Mouse (Mus musculus): ENCODE measurements at regions not wholly inside any gene's neighbourhood (a gene's known extent, or its start where the extent isn't known, plus 50 kb on each side); places are given as distances from the start of the nearest gene placed in this dataset.

DNA sequence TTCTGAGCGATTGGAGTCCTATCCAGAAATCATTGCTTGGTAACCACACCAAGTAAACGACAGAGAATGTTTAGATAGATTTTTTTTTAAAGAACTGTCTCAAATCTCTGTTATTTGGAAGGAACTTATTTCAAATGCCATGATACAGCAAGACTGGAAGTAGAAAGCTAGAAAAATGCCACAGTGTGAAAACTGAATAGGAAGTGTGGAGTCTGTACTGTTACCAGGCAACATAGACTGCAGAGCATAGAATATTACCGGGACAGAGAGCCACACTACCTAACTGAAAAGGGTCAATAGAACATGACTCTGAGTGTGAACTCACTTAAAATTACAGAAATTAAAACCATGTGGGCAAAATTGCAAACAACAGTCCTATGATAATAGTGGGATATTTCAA, 52.4 kb upstream of the Adcy1 start:
- DNase-seq (ENCODE audit: low spot score), result no peak

DNA sequence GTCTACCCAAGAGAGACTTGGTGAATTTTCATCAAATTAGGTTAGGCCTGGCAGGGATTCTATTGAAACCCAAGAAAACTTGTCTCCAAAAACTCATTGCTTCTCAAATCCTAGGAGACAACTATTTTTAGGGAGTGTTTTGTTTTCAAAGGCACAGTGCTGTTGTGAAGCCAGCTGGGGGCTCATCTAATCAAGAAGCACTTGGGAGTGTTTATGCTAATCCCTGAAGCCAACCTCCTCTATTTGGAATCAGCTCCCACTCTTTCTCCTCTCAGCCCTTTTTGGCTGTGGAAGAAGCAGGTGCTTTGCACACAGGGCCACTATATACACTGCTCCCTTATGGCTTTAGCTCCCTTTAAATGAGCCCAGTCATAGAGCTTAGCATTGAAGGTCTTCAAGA, 64.0 kb upstream of the Adcy1 start:
- DNase-seq (ENCODE audit: low spot score), result no peak

DNA sequence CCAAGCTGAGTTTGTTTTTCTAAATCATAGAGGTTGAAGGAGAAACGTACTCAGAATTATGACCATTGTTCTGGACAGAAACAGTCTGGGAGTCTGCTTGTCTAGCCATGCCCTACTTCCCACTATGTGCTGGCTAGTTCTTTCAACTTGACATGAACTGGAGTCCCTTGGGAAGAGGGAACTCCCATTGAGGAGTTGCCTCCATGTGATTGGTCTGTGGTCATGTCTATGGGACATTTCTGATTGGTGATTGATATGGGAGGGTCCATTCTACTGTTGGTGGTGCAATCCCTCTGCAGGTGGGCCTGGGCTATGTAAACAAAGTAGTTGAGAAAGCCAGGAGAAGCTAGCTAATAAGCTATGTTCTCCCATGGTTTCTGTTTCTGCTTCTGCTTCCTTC, 64.5 kb upstream of the Adcy1 start:
- DNase-seq (ENCODE audit: low spot score), result no peak

DNA sequence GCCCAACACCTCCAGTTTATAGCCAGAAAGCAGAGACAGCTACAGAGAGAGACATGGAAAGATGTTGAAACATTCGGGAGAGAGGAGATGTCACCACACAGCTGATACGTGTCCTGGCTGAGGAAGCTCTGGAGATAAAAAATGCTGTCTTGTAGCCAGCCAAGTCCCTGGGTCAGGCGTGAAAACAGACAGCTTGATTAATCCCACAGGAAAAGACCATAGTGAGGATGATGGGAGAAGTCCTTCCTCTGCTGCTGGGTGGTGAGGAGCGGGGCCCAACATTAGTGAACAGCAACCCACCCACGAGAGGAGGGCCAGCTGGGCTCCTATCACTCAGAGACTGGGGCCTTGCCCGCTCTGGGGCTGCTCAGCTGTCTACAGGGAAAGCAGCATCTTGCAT, 65.8 kb upstream of the Adcy1 start:
- peak; percentile 5 for DNase-seq (ENCODE audit: low spot score)

DNA sequence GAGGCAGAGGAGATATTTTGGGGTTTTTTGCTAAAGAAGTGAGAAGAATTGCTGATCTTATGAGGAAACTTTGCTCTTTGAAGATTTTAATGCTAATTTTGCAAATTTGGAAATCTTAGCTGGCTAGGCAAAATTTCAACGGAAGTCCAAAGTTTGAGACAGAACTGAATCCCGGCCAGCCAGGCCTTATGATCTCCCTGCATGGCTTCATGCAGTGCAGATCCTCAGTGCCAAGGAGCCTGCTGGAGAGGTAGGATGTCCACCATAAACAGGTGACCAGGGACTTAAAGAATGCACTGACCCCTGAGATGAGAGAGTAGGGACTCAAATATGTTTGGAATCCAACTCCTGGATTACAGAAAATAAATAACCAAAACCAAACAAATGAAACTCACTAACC, 69.6 kb upstream of the Adcy1 start:
- no peak for DNase-seq (ENCODE audit: low spot score)

DNA sequence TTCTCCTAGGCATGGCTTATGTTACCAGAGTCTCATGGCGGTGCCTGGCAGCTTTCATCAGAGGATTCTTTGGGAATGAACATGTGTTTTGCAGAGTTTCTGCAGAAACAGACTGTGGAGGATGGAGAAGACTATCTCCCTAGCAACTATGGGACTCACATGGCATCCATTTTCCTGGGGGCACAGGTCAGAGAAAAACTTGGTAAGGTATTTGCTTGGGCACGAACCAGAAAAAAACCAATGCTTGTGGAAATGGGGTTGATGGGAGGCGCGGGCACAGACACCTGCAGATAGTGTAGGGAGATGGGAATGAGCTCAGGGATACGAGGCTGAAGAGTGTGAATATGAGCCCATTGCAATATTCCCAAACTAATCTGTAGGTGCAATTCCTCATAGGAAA, 71.7 kb upstream of the Adcy1 start:
- DNase-seq (ENCODE audit: low spot score), result no peak

DNA sequence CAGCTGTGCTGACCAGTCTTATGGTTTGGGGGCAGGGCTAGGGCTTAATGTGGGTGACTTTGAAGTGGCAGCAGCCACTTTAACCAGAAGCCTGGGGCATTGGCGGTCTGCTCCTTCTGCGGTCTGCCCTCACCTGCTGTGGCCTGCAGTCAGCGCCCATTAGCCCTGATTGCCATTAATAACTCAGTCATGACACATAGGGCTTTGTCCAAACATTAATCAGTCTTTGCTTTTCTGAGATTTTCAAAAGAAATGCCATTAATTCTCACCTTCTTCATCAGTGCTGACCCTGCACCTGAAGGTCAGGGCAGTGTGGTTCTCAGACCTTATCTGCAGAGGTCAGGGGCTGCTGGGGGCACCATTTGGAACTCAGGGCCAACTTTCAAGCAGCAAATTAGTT, 72.6 kb upstream of the Adcy1 start:
- DNase-seq (ENCODE audit: low spot score), result no peak

DNA sequence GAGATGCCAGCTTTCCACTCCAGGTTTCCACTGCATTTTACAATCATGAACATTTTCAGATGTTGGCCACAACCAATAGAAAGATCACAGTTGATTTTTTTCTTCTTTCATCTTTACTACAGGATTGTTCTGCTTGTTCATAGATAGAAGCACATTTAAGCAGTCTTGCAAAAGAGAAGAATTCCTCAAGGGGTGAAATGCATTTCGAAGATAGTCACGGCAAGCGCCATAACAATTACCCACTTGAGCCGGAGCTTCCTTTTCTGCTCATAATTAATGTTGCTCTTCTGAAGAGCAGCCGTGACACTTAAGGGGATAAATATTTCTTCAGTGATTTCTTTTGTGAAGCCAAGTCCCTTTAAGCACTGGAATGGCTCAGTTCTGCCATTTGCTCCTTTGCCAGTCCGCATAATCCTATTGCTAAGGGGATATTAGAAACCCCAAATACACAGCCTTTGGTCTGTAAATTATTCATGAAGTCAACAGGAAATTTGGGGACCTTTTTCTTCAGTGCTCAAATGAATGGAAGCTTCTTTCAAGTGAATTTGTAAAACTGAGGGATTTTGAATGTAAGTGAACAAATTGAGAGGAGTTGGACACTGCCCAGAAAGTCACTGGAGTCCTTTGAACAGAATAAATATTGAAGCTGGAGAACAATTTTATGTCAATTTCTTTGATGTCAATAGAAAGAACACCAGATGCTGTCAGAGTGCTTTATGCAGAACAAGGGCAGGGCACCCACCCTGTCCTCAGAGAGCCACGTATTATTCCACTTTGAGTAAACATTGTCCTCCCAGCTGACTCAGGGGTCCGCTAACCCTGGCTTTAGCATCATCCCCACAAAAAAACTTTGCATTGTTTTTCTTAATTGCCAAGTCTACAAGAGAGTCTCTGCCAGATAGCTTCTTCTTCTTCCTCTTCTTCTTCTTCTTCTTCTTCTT, 74.1 kb upstream of the Adcy1 start:
- no peak for DNase-seq (ENCODE audit: low spot score)

DNA sequence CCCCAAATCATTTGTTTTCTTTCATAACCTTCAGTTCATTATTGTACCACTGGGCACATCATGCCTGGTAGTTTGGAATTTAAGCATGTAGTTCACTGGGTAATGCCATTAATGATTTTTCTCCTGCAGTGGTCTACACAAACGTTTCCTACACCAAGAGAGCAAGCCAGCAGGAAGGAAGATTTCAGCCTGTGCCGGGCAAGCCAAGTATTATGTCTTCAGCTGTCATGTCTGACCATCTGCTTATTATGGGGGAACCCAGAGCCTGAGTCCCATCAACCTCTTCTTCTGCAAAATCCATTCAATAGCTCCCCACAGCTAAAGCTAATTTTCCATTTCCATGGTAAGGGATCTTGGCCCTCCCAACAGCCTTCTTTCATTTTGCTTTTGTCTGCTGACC, 75.3 kb upstream of the Adcy1 start:
- no peak for DNase-seq (ENCODE audit: low spot score)

DNA sequence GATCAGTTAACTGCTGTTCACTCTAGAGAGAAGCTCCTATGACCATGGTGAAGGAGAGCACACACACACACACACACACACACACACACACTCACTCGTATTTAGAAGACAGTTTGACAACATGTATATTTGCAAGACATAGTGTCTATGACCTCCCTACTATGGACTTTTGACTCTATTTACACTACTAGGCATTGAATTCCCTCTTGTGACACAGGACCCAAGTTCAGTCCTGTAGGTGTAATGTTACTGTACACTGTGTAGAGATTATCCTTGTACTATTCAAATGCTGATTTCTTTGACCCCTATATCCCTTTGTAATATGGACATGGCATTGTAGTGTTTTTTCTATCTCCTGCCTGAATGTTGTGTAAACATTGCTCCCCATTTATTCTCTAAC, 76.2 kb upstream of the Adcy1 start:
- DNase-seq (ENCODE audit: low spot score), result no peak

DNA sequence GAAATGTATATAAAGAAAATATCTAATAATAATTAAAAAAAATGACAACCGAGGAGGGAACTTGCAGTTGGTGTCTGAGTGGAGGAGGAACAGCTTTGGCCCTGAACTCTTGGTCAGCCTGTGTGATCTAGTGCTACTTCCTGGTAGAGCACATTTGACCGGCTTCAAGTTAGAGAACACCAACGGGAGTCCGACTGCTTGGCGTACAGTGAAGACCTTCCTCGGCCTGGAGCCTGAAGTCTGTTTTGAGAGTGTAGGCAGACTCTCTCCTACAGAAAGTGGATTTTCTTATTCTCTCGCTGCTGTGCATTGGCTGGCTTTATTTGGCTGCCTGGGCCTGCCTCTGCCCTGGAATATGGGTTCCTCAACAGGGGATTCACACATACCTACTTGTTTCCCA, 81.2 kb upstream of the Adcy1 start:
- DNase-seq (ENCODE audit: low spot score), result no peak

DNA sequence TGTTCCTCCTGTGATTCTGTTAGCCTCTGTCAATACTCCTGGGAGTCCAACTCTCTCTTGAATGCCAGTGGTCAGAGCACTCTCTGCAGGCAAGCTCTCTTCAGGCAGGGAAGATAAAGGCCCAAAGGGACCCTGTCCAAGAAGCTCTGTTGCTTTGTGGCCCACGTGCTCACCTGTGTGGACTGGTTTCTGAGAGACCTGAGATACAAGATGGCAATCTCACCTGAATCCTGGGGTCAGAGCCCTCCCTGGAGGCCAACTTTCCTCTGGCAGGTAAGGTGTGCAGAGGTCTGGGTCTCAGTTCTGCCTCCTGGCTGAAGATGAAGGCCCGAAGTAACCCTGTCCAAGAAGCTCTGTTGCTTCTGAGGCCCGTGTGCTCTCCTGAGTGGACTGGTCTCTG, 83.6 kb upstream of the Adcy1 start:
- DNase-seq (ENCODE audit: low spot score), result no peak

DNA sequence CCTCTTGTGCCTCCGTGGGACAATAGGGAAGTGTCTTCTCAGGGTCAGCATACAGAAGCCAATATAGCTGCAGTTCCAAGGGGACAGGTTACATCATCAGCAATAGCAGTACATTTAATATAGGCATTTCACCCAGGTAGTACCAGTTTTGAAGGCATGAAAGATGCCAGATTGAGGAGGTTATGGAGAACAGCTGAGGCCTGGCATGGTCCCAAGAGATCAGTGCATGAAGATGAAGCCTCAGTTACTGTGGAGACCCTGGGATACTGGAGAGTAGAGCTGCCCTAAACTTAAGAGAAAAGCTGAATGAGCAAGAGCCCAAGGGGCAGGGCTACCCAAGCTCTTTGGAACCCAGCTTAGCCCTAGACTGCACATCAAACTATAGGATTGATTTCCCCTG, 94.1 kb upstream of the Adcy1 start:
- no peak for DNase-seq (ENCODE audit: low spot score)

DNA sequence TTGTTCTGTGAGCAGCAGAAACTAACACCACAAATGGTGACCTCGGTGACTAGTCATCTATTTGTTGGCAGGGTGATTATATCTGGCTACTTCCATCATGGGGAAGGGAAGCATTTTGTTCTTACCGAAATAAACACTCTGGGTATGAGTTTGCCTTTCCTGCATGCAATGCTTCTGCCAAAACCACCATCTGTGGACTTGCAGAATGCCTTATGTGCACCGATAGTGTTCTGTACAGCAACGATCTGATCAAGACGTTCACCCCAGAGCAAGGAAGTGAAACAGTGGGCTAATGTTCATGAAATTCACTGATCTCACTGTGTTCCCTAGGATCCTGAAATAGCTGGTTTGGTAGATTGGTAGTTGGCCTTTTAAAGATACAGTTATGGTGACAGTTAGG, 96.3 kb upstream of the Adcy1 start:
- no peak for DNase-seq (ENCODE audit: low spot score)

DNA sequence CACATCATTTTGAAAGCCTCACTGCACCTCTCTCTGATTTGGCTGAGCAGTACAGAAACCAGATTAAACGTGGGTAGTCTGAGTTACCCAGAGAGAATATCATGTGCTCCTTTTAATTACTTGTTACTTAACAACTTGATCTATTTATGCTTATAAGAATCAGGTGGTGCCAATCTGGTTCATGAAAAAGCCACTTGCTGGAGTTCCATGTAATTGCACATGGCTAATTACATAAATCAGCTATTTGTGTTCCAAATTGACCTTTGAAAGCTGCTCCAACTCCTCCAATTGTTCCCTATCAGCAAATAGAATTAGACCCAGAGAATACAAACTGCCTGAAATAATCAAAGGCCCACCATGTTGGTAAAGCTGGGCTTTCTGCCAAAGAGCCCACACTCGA, 98.8 kb upstream of the Adcy1 start:
- DNase-seq (ENCODE audit: low spot score), result no peak

DNA sequence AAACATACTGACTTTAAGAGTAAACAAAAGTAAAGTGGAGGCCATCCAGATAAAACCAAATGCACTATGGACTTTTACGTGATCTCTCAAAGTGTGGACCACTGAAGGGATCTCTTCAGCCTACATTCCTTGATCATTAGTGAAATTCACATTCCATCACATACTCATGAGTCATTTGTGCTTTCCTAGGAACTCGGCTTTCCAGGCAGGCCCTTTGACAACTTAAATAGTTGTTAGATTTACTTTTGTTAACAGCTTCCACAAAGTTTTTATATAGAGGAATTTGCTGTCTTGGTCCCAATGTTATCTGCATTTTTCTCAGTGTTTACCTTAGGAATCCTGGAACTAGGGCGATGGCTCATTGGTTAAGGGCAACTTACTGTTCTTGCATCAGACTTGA, 99.7 kb upstream of the Adcy1 start:
- no peak for DNase-seq (ENCODE audit: low spot score)

DNA sequence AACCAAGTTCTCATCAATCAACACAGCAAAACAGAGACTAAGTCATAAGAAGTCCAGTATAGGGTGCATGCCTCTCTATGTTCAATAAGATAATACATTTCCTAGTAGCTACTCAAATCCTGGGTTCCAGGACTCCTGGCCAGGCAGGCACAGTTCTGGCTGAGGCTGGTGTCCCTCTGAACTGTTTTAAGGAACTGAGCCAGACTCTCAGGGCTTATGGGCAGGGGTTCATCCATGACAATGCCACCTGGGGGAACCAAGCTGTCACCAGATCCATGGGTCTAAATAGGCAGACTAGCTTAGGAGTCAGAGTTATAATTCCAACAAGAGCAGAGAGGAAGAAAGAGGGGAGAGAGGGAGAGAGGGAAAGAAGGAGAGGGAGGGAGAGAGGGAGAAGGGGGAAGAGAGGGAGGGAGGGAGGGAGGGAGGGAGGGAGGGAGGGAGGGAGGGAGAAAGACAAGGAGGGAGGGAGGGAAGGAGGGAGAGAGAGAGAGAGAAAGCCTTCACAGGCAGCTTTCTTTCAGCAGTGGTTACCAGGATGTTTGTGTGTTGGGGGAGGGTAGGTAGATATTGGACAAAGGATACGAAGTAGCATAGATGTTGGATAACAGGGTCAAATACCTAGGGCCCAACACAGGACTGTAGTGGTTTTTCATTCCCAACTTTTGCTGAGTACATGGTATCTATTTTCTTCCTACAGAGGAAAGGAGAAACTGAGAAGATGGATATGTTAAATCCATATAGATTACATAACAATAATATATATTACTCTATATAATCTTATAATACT, 100.3 kb upstream of the Adcy1 start:
- no peak for DNase-seq (ENCODE audit: low spot score)

DNA sequence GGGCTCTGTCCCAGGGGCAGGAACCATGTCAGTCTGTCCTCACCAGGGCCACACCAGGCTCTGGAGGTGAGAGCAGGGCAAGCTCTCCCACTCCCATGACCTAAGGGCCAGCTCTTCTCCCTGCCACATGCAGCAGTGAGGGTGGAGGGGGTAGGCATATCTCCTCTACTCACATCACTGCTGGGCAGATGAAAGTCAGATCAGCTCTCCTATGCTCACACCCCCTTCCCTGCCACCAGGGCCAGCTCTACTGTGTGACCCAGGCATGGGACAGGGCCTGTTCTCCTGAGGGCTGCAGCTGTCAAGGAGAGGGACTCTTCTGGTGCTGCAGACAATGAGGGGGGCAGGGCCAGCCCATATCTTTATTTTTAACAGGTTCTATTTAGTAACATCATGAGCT, 101.0 kb upstream of the Adcy1 start:
- DNase-seq (ENCODE audit: low spot score), result no peak

DNA sequence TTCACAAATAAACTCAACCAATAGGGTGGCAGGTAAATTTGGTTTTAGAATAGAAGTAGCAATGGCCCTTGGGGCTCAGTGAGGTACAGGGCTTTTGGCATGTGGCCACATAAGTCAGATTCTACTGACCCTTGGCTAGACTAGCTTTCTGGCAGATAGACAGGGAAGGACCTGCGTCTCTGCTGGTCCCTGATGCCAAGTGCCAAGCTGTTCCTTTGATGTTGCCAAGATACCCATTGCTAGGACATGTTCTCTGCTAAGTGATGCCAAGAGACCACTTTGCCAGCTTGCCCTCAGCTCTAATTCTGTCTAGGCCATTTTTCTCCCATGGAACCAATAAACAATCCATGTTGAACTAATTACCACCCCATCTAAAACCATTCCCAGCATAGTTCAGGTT, 110.5 kb upstream of the Adcy1 start:
- DNase-seq (ENCODE audit: low spot score), result no peak

DNA sequence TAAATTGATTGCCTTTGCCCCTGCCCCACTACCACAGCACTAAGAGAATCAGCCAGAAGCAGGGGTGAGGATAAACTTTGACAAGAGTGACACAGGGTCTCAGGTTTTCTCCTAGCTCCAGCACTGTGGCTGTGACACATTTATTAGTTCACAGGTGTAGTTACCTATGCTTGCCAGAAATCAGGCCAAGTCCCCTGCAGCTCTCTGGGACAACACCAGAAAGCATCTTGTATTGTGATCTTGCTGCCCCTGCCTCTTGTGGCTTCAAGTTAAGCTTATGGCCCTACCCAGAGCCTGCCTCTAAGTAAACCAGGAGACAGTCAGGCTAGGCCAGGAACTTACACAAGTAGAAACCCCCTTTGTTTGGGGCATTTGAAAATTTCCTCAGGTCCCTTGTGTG, 111.9 kb upstream of the Adcy1 start:
- no peak for DNase-seq (ENCODE audit: low spot score)

DNA sequence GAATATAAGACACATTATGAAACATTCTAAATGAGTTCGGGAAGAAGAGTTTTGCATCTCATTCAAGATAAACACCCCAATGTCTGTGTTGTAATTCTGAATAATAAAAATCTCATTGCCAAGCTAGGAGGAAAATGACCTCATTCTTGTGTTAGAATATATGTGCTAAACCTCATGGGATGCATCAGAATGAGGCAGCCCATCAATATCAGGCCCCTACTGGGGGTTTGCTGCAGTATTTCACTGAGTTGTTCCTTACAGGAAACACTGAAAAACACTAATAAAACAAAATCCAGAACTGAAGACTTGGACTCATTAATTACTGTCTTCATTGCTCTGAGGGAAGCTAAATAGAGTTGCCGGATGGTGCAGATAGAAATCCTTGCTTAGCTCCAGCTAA, 111.6 kb upstream of the Gm11983 start:
- no peak for DNase-seq (ENCODE audit: low spot score)

DNA sequence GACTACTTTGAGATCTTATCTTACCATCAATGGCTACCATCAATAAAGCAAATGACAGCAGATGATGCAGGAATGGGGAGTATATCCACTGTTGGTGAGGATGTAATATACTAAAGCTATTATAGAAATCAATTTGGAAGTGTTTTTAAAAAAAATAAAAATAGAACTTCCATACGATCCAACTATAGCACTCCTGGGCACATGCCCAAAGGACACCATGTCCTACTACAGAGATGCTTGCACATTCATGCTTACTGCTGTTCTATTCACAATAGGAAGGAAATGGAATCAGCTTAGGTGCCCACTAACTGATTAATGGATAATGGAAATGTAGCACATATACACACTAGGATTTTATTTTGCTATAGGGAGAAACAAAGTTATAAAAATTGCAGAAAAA, 96.7 kb upstream of the Gm11983 start:
- no peak for DNase-seq (ENCODE audit: low spot score)

DNA sequence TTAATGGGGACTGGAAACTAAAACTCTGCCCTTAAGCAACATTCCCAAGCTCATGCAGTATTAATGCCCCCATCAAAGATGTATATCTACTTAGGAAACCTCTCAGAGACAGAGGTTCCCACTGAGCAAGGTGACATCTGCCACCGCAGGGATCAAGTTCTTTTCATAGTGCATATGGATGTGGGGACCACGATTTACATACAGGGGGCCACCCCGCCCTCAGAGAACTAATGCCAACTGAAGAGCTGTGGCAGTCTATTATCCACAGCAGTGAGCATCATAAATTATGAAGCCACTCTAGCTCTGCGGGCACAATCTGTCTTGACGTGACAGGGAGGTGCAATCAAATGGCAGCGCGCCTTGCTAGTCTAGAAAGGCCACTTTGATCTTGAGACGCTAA, 88.6 kb upstream of the Gm11983 start:
- DNase-seq (ENCODE audit: low spot score), result no peak

DNA sequence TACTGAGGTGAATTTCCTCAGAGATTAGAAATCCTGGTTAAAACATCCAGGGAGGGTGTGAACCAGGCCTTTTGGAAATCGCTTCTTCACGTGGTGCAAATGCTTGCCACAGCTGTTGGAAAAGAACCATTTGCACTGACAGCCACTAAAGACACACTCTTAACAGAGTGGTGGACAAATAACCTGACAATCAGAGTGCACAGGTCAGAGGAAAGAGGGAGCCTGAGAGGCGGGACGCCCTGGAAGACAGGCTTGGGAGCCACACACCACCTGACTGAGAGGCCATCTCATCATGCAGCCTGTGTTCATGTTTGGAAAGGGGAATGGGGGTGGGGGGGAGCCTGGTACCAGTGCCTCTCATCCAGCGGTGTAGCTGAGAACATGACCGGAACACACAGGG, 87.0 kb upstream of the Gm11983 start:
- no peak for DNase-seq (ENCODE audit: low spot score)

Measured in urinary bladder, postnatal 14 days (tissue).